Mouse (Mus musculus) sigmoid colon, adult 10 weeks (tissue): ENCODE measurements around the gene Strap. TPM values are rescaled to one million over a fixed set of nuclear protein-coding genes. Genes with fewer than 3 reads are reported as not detected.

Source experiments
- polyA plus RNA-seq: library from polyadenylated mRNA; stranded (reverse); fragments of 350-450 nt; fragmentation: Illumina TruSeq; extraction: RNeasy Lipid Tissue Mini Kit (QIAGEN cat#74804); gene quantifications from one replicate; pipeline ENCODE4 v1.2.3, GENCODE M21; 2014; ENCODE audit warnings: low read depth, low replicate concordance

Gene Strap
- polyA plus RNA-seq: 126 TPM

DNA sequence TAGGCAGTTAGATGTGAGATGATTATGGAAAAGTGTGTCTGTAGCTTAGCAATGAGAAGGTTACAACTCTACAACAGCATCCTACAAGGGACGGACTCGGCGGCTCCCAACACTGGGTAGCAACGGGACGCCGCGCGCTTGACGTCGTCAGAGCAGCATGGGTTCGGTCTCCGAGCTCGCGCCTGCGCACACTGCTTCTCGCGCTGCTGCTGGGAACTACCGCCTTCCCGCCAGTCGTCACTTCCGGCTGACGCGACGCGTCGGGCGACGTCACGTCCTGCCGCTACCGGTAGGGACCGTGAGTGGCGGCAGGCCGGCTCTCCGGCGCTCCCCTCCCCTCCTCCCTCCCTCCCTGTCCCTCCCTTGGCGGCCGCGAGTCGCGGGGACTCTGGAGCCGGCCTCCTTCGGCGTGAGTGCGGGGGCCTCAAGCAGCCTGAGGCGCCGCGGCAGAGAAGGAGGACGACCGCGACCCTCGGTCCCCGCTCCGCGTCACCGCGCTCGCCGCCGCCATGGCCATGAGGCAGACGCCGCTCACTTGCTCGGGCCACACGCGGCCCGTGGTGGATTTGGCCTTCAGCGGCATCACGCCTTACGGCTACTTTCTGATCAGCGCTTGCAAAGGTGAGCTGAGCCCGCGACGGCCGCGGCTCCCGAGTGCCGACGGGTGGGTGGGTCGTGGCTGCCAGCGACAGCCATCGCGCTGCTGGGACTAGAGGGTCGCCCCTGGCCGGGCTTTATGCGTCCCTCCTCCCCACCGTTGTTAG is at the start of gene Strap:
Gene Strap, plus strand, starts transcription at position 233 of the 764 bp plus-strand sequence.

DNA sequence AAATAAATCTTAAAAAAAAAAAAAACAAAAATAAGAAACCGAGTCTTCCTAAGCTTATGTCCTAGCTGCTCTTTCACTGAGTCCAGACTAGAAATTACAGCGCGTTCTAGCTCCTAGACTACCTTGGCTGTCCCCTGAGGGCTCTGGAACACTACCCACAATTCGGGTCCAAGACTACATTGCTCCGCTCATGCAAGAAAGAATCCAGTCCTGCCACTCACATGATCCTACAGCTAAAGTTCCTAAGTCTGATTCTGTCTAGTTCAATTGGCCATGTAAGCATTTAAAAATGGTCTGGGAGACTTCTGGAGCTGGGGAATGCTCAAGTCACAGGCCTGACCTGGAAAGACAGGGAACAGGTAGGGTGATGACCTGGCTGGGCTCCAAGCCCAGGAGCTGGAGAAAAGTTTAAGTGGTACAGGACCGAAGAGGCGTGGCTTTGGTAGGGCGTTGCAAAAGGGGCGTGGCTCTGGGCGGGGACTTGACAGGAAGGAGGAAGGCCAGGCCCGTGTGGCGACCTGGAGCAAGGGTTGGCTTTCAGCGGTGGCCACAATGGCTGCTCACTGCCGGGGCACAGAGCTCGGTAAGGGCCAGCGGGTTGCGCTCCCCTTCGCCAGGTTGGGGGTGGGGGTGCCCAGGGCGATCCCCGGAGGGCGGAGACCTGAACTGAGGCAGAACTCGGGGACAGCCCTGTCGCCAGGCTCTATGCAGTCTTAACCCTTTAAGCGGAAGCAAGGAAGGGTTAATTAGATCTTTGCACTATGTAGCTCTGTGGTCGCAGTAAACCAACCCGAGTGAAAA is 19.4 kb downstream of the Strap start, which contains the start of gene Dera:
Gene Dera, plus strand, starts transcription at position 491 of the 801 bp plus-strand sequence.

Other genes with a start within 250 kb of the Strap start
- gene Eps8, start 80.2 kb upstream of the Strap start, polyA plus RNA-seq: 168 TPM
- gene Dera, start 19.5 kb downstream of the Strap start, polyA plus RNA-seq: 90.7 TPM